Mouse (Mus musculus) spleen, postnatal 36 days (tissue): ENCODE data around the gene Cdx2.

ENCODE experiments used
- DNase-seq, 2 experiments: peaks; one replicate each; pipeline ENCODE4 v3.0.0; 2022; ENCODE audit warnings: low spot score in 2 of 2, mixed read lengths in 1 of 2

Gene Cdx2

GRCm38 (mm10) chr5:147306638-147307397 is at the start of gene Cdx2:
Gene Cdx2 (minus strand): TSS chr5:147307270.
- DNase-seq: no peak

- DNase-seq: no peak
Measured at GRCm38 (mm10) chr5:147356260-147357055, 49.4 kb upstream of the Cdx2 start.

- DNase-seq: no peak
Measured at GRCm38 (mm10) chr5:147355788-147356187, 48.7 kb upstream of the Cdx2 start.

GRCm38 (mm10) chr5:147354985-147355384 is 47.9 kb upstream of the Cdx2 start:
- no peak for DNase-seq

GRCm38 (mm10) chr5:147354161-147354780 is 47.2 kb upstream of the Cdx2 start:
- DNase-seq: peak; percentile 32 to 39

- DNase-seq: peak; percentile 53 to 55
Measured at GRCm38 (mm10) chr5:147351931-147352330, 44.9 kb upstream of the Cdx2 start.

GRCm38 (mm10) chr5:147345981-147346380 is 38.9 kb upstream of the Cdx2 start:
- DNase-seq: no peak

GRCm38 (mm10) chr5:147343904-147344303 is 36.8 kb upstream of the Cdx2 start:
- no peak for DNase-seq

GRCm38 (mm10) chr5:147342901-147343300 is 35.8 kb upstream of the Cdx2 start:
- DNase-seq: no peak

GRCm38 (mm10) chr5:147340741-147341414 is 33.8 kb upstream of the Cdx2 start:
- peak; percentile 75 to 77 for DNase-seq

- peak; percentile 72 to 74 for DNase-seq
Measured at GRCm38 (mm10) chr5:147339560-147339959, 32.5 kb upstream of the Cdx2 start.

GRCm38 (mm10) chr5:147338967-147339366 is 31.9 kb upstream of the Cdx2 start:
- DNase-seq: peak; percentile 79

- DNase-seq: peak; percentile 14 to 25
Measured at GRCm38 (mm10) chr5:147332711-147333110, 25.6 kb upstream of the Cdx2 start.

GRCm38 (mm10) chr5:147331547-147331946 is 24.5 kb upstream of the Cdx2 start:
- peak; percentile 68 to 77 for DNase-seq

- no peak for DNase-seq
Measured at GRCm38 (mm10) chr5:147329946-147330345, 22.9 kb upstream of the Cdx2 start.

GRCm38 (mm10) chr5:147327636-147328035 is 20.6 kb upstream of the Cdx2 start:
- DNase-seq: no peak

GRCm38 (mm10) chr5:147325931-147326330 is 18.9 kb upstream of the Cdx2 start:
- no peak for DNase-seq

GRCm38 (mm10) chr5:147323237-147323917 is 16.3 kb upstream of the Cdx2 start:
- DNase-seq: peak; percentile 59 to 66

- DNase-seq: no peak
Measured at GRCm38 (mm10) chr5:147322183-147322582, 15.1 kb upstream of the Cdx2 start, which contains the start of gene Urad. Gene Urad (minus strand): TSS chr5:147322440.

GRCm38 (mm10) chr5:147319653-147320052 is 12.6 kb upstream of the Cdx2 start:
- DNase-seq: peak in 1 of 2 experiments; percentile 18

- no peak for DNase-seq
Measured at GRCm38 (mm10) chr5:147317991-147318390, 10.9 kb upstream of the Cdx2 start.
